Mouse (Mus musculus) R1 (cell line): ENCODE results near the gene Them7.

Experiments
- DNase-seq: peaks from one replicate; pipeline ENCODE4 v3.0.0-alpha.2; 2018; ENCODE audit warnings: low read depth, low spot score

Them7 gene

DNA sequence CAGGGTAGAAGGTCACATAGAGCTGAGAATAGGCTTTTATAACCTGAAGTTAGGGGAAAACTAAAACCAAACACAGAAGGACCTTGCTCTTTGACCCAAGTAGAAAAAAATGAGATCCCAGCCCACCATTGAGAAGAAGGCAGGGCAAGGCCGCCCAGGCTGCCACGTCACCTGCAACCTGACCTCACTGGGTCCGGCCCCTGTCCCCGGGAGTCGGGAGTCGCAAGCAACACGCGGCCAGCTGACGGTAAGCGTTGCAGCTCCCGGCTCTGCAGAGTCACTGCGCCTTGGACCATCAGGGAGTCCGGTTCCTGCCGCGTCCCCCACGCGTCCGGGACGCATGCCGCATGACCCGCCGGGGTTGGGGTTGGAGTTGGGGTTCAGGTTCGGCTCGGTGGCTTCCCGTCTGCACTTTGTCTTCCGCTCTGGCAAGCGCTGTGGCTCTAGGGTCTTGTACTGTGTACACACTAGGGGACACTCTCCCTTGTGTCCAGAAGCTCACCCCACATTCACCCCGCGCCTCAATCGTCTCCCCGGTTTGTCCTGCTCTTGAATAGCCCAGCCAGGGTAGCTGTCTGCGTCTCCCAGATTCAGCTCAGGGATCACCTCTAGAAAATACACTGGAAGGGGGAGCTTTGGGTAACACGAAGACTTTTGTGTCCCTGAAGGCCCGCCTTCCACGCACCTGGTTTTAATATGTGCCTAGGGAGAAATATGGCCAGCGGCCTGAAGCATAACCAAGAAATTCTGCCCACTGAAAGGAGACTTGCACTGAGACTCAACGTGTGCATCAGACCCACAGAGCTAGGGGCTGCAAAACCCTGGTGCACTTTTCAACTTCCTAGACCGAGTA lies at the start of gene Them7:
TSS of gene Them7 (plus strand) at position 187 of the 853 bp plus-strand sequence.
- peak; percentile 62 for DNase-seq

DNA sequence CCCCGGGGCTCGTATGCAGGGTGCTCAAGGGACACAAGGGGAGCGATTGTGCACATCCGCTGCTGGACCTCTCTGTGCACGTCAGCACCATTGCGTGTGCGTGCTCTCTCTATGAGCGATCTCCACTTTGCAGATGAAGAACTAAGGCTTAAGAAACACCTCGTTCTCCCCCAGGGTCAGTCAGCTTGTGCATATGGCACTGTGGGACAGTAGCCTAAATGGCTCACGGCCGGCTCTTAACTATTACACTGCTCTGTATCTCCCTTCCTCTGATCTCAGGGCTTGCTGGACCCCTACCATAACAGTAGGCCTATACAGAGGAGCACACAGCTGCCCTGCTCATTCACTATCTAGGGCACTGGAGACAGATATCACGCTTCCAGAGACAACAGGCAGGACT lies 45.2 kb upstream of the Them7 start:
- DNase-seq = no peak

GRCm38 (mm10) chr2:105182501-105182900 lies 41.6 kb upstream of the Them7 start:
- peak; percentile 93 for DNase-seq

DNA sequence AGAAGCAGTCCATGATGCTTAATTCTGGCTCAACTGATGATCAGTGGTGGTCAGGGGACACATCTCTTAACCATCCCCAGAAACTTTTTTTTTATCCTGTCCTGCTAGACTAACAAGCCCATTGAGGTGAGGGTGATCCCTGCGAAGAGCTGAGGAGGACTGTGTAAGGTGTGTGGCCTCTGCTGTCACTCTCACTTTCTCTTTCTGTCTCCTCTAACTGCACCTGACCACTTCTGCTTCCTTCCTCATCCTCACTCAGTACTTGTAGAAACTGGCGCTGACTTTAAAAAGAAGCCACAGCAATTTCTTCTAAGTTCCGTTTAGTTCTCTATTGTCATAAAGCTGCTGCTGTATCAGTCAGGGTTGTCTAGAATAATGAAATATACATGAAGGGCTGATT lies 39.0 kb upstream of the Them7 start:
- DNase-seq = no peak

DNA sequence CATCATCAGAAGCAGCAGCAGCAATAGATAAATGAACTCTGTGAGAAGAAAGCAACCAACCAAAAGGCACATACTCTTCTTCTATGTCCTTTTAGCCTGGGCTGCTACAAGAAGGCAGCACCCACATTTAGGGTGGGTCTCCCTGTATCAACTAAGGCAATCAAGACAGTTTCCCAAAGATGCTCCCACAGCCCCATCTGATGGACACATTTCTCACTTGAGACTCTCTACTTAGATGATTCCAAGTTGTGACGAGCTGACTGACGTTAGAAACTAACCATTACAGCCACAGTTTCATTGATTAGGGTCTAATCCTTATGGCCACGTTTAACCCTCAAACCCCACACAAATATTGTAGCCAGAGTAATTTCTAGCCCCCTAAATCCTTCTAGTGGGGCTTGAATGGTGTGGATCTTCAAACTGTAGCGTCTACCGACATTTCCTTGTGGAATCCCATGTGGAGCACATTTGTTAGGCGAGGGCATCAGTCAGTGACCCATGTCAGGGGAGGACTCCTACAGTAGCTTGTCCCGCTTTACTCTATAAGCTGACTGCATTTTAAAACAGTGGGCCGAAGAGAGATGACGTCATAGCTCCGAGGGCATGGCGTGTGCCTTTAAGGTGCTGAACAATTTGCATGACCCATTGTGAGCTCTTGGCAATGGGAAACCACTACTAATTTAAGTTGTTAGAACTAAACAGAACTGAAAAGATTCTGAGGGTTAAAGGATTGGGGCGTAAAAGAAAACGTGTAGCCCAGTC lies 38.2 kb upstream of the Them7 start:
- no peak for DNase-seq

DNA sequence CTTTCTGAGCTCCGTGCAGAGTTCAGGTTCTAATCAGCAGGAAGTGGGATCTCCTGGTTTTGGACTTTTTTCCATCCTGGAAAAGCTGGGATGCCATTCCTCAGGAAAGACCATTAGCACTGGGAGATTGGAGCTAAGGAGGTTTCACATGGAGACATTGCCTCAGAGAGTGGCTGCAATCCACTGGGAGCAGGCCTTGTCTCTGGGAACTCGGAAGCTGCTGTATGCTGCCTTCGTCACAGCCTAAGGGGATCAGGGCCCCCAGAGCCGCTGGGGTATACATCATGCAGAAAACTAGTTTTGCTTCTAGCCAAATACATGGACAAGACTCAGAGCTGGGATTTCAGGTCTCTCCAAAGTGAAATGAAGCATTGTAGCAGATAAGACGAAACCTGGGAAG lies 37.5 kb upstream of the Them7 start:
- no peak for DNase-seq

- DNase-seq = peak; percentile 80
These were observed 35.9 kb upstream of the Them7 start for GRCm38 (mm10) chr2:105188182-105188581.

GRCm38 (mm10) chr2:105189352-105189751 lies 34.8 kb upstream of the Them7 start:
- DNase-seq = peak; percentile 93

- DNase-seq = no peak
These were observed 24.0 kb upstream of the Them7 start for GRCm38 (mm10) chr2:105200152-105200551.

DNA sequence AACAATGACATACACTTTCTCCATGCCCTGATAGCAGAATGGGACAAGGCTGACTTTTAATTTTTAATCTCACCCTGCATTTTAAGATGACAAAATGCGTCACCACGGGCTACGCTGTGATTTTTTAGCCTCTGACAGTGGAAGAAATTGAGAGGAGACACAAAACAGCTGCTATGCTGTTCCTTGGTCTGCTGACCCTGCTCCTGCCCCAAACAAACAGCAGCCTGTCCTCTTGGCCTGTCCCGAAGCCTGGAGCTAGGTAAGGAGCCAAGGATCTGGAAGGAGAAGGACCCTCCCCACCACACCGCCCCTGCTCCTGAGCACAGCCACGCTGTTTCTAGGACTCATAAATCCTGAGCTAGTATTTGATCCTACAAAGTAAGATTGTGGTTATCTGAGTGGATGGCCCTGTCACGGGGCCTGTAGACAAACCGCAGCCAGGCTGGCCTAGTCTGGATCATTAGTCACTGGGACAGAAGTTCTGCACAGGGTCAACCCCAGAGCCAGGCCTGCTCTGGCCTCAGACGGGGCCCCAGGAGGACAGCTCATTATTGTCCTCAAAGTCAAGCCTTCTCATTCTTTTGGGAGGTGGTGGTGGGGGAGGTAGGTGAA lies 17.5 kb upstream of the Them7 start:
- DNase-seq = no peak

DNA sequence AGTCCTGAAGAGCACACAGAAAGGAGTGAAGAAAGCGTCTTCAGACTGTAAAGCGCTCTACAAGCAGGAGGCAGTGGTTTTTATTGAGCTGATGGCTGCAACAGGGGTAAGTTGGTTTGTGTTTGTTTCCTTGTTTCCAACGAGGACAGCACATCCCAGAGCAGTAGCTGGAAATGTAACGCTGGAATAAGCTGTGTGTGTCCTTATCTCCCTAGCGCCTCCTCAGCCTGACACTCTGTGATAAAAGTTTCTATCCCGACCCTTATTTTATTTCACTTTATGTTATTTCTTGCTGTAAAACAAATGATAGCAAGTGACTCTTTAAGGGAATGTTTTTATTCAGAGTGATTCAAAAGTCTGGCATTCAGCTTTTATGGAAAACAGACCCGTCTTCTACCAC lies 11.3 kb upstream of the Them7 start:
- no peak for DNase-seq

DNA sequence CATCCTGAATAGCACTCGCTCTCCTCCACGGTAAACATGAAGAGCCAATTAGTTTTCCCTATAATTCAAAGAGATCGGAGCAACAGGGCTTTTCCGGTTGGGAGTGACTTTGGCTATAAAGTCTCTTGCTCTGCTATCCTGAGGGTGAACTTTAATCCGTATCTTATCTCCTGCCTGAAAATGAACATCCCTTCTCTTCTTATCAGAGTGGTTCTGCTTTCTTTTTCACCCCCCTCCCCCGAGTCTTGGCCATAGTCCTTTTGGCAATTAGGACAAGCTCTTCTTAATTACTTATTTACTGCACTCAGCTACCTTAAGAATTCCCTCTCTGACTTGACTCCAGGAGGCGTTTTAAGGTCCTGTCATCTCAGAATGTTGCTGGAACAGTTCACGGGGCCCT lies 8.2 kb upstream of the Them7 start:
- DNase-seq = no peak

GRCm38 (mm10) chr2:105219229-105219628 lies 4.9 kb upstream of the Them7 start:
- DNase-seq = peak; percentile 8

DNA sequence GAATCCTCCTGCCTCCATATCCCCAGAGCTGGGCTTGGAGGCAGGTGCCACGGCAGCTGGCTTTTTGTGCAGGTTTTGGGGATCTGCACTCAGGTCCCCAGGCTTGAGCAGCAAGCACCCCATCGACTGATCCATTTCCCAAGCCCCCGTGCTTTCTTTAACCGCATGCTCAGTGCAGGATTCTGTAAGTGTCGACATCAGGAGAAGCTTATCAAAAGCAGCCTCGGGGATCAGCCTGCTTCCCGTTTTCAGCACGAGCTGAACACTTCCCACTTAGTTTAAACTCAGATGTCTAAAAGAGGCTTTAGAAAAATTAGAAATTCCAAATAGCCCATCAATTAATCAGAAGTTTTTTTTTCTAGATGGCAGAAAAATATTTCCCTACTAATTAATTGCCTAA lies 4.5 kb upstream of the Them7 start:
- no peak for DNase-seq

GRCm38 (mm10) chr2:105220738-105221303 lies 3.3 kb upstream of the Them7 start:
- no peak for DNase-seq

- DNase-seq = no peak
These were observed 514 bp upstream of the Them7 start for GRCm38 (mm10) chr2:105223606-105224005.

GRCm38 (mm10) chr2:105224987-105225375 lies 861 bp downstream of the Them7 start:
- no peak for DNase-seq

GRCm38 (mm10) chr2:105226297-105226958 lies 2.3 kb downstream of the Them7 start:
- DNase-seq = no peak

DNA sequence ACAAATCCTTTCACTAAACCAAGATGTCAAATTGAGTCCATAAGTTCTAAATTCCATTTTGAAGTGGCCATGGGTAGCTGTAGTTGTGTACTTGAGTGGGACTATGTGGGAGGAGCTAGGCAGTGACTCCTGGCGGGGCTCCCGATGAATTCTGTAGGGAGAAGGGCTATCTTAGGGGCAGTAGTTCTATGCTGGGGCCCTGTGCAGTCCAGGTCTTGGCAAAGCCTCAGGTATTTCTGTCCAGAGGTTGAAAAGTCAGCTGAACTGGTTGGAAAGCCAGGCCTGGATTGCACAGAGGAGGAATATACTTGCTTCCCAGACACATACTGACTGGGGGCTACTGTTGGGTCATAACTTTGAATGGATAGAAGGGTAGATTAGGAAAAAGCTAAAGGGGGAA lies 4.3 kb downstream of the Them7 start:
- no peak for DNase-seq

DNA sequence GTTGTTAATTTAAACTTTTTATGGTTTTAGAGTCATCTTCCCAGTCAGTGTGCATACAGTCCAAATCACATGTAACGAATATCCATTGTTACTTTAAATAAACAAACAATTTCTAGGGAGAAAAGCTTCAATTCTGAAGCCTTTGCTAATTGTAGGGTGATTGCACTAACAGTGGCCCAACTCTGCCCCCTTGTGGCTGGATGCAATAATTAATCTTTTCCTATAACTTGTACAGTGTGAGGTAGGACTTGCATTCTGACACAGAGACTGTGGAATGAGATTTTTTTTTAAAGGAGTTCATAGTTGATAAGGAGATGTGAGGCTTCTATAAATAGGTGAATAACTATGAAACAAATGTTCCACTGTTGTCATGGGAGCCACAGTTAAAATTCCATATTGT lies 6.2 kb downstream of the Them7 start:
- peak; percentile 51 for DNase-seq

DNA sequence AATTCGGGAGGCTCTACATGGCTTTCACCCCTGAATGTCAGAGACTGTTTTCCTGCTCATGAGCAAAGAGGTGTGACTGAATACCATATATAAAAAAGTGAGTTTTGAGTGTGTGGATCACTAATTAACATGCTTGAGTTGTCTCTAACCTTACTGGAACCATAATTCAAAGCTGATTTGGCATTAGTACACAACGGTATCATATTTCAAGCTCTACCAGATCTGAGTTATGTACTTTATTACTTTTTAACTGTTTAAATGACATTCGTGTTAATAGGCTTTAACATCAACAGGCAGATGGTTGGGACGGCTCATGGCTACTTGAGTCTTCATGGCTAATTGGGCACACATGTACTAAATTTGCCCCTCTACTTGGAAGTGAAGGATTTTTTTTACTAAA lies 8.3 kb downstream of the Them7 start:
- no peak for DNase-seq

DNA sequence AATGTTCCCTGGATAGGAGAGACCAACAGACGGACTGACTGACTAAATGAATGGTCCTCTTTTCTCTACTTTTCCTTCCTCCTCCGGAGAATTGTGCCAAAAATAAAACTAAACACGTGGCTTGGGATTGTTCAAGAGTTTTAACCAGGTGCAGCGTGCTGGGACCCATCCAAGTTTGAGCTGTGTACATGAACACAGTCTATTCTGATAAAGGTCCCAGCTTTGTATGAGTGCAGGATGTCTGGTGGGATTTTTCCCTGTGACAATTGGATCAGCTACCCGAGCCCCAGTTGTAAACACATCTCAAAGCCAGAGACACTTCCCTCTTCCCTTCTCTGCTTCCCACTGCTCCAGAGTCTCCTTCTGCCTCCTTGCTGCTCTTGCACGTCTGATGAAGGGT lies 10.2 kb downstream of the Them7 start:
- DNase-seq = no peak
